Mouse (Mus musculus): ENCODE data around the gene Noc2l.

DNA sequence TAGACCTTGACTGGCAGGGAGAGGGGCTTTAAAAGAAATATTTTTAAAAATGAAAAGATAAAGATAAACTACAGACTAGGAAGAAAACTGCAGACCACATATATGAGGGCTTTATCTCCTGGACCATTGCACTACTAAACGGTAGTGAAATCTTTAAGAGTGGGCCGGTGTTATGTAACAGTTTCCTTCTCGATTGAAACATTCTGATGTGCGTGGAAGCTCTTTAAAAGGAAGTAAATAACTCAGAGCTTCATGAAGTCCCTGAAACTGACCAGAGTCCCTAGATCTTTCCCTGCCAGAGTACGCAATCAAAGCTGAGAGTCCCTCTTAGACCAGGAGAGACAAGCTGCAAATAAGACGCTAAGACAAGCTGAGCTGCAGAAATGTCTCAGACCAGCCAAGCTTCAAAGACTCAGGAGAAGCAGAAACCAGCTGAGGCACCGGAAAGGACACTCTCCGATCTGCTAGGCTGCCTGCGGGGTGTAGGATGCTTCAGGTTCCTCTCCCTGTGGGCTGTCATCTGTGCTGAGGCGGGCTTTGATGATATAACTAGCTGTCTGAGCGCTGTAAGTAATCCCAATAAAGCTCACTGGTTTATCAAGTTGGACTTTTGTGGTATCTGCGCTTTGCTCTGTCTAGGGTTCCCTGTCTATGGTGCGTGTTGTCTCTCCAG, 25.7 kb upstream of the Noc2l start:
- TF ChIP-seq POLR2A (IDR thresholded peaks at IDR 0.05; ENCODE audit: insufficient read depth, low read depth, low read length) (no peak), CTCF (IDR thresholded peaks at IDR 0.05; ENCODE audit: insufficient read depth, low read depth, low read length) (no peak)
